ENCODE assay signal across 8 mouse cellular contexts in genomic region chr3:30602065-30602739, GRCm38 (mm10). TPM values are rescaled to one million over a fixed set of nuclear protein-coding genes. Genes with fewer than 3 reads are reported as not detected.
DNase-seq lines count a peak whose midpoint lies in the region; ATAC-seq and TF ChIP-seq lines count a peak whose summit lies in the region.

TSS of gene Mynn (plus strand) at chr3:30602065.

- H3K27ac ChIP-seq in embryonic facial prominence, embryonic 14.5 days (replicated peaks; ENCODE audit: low read depth, low read length), result peak within 1 kb of the TSS; percentile 97
- H3K27ac ChIP-seq in heart, adult 2 months, result peak within 1 kb of the TSS; percentile 96
- H3K27ac ChIP-seq in limb, embryonic 13.5 days, result peak within 1 kb of the TSS; percentile 95
- peak within 1 kb of the TSS; percentile 98 for H3K27ac ChIP-seq in midbrain, embryonic 16.5 days (ENCODE audit: low read length)

- intact Hi-C loops in heart, adult 2 months (cut with DNase I), result loop anchor here (10.0 kb wide), 1 partner anchor 1793 kb away; the partner anchor contains the start of gene Pik3ca

- peak within 1 kb of the TSS; percentile 96 for H3K4me3 ChIP-seq in embryonic facial prominence, embryonic 14.5 days (ENCODE audit: low read depth, low read length)
- peak within 1 kb of the TSS; percentile 95 for H3K4me3 ChIP-seq in heart, adult 2 months
- peak within 1 kb of the TSS; percentile 94 for H3K4me3 ChIP-seq in limb, embryonic 13.5 days
- H3K4me3 ChIP-seq in midbrain, embryonic 16.5 days (ENCODE audit: low read depth, low read length), result peak within 1 kb of the TSS; percentile 93

- H3K9me3 ChIP-seq in embryonic facial prominence, embryonic 14.5 days (ENCODE audit: control insufficient read depth, low read length), result no peaks in the 10 kb centered on the region
- no peaks in the 10 kb centered on the region for H3K9me3 ChIP-seq in limb, embryonic 13.5 days
- H3K9me3 ChIP-seq in midbrain, embryonic 16.5 days (replicated peaks; ENCODE audit: control insufficient read depth, low read length, poor library complexity, severe bottlenecking), result no peaks in the 10 kb centered on the region

- 2% methylated on average over 30 of the region's 40 CpGs for WGBS in embryonic facial prominence, embryonic 14.5 days
- WGBS in heart, adult 2 months, result under 1% methylated on average over 40 of the region's 40 CpGs
- 1% methylated on average over 40 of the region's 40 CpGs for WGBS in limb, embryonic 13.5 days
- WGBS in midbrain, embryonic 16.5 days, result 0% methylated on average over 40 of the region's 40 CpGs

- H3K4me1 ChIP-seq in embryonic facial prominence, embryonic 14.5 days (ENCODE audit: control insufficient read depth, insufficient read depth, low read length), result peaks cover 12% of the 10 kb centered on the region
- H3K4me1 ChIP-seq in heart, adult 2 months (ENCODE audit: control insufficient read depth, insufficient read depth, low read length), result peaks cover 5% of the 10 kb centered on the region
- H3K4me1 ChIP-seq in limb, embryonic 13.5 days, result peaks cover 19% of the 10 kb centered on the region
- H3K4me1 ChIP-seq in midbrain, embryonic 16.5 days (ENCODE audit: control insufficient read depth, insufficient read depth, low read length), result peaks cover 22% of the 10 kb centered on the region

- TF ChIP-seq EP300 in heart, adult 2 months (IDR thresholded peaks at IDR 0.05; ENCODE audit: insufficient read depth, low read depth, low read length), result peak; percentile 36; the same call in 1 of the 2 replicates

- H3K36me3 ChIP-seq in embryonic facial prominence, embryonic 14.5 days (ENCODE audit: control insufficient read depth, insufficient read depth, low read length), result peaks cover 24% of the 10 kb centered on the region
- peaks cover 8% of the 10 kb centered on the region; the same call in 1 of the 2 replicates for H3K36me3 ChIP-seq in heart, adult 2 months (ENCODE audit: control insufficient read depth, insufficient read depth, low read length)
- H3K36me3 ChIP-seq in limb, embryonic 13.5 days, result peaks cover 23% of the 10 kb centered on the region
- peaks cover 3% of the 10 kb centered on the region for H3K36me3 ChIP-seq in midbrain, embryonic 16.5 days (ENCODE audit: control insufficient read depth, insufficient read depth, low read length)

- H3K79me2 ChIP-seq in heart, adult 2 months (replicated peaks; ENCODE audit: control insufficient read depth, insufficient read depth, low read length), result peaks cover 1% of the 10 kb centered on the region; the same call in 1 of the 2 replicates

- TF ChIP-seq CTCF in heart, adult 2 months (IDR thresholded peaks at IDR 0.05), result peak; percentile 74

- peak; percentile 88 for TF ChIP-seq POLR2A in heart, adult 2 months (IDR thresholded peaks at IDR 0.05; ENCODE audit: insufficient read depth, low read depth, low read length)

- H3K27me3 ChIP-seq in embryonic facial prominence, embryonic 14.5 days (replicated peaks; ENCODE audit: control insufficient read depth, insufficient read depth, low read length), result peaks cover 11% of the 10 kb centered on the region; the same call in 1 of the 2 replicates
- H3K27me3 ChIP-seq in heart, adult 2 months (ENCODE audit: control insufficient read depth, insufficient read depth, low read length), result no peaks in the 10 kb centered on the region
- peaks cover 14% of the 10 kb centered on the region for H3K27me3 ChIP-seq in limb, embryonic 13.5 days
- H3K27me3 ChIP-seq in midbrain, embryonic 16.5 days (ENCODE audit: control insufficient read depth, insufficient read depth, low read depth, low read length), result peaks cover 4% of the 10 kb centered on the region; the same call in 1 of the 2 replicates

- peak within 1 kb of the TSS; percentile 84 for H3K4me2 ChIP-seq in embryonic facial prominence, embryonic 14.5 days (ENCODE audit: low read depth, low read length)
- H3K4me2 ChIP-seq in limb, embryonic 13.5 days (replicated peaks), result peak within 1 kb of the TSS; percentile 93
- H3K4me2 ChIP-seq in midbrain, embryonic 16.5 days (ENCODE audit: low read length), result peak within 1 kb of the TSS; percentile 68

- peak; percentile 97 for DNase-seq in 3T3-L1 (ENCODE audit: low read depth, low spot score)
- DNase-seq in adrenal gland, postnatal 4 days (ENCODE audit: low spot score in 2 of 2), result peak; percentile 76 to 95
- DNase-seq in embryonic facial prominence, embryonic 14.5 days (ENCODE audit: low spot score), result peak; percentile 98
- DNase-seq in heart, adult 2 months, result peak; percentile 98
- peak; percentile 96 to 97 for DNase-seq in kidney, adult 8-10 months
- DNase-seq in spleen, postnatal 10 days (ENCODE audit: low spot score in 2 of 2), result peak; percentile 99

- ATAC-seq in embryonic facial prominence, embryonic 14.5 days (ENCODE audit: low read depth), result peak; percentile 95
- peak; percentile 96 for ATAC-seq in limb, embryonic 13.5 days (ENCODE audit: low FRiP score, low read depth)
- ATAC-seq in midbrain, embryonic 16.5 days, result peak; percentile 96

- peak within 1 kb of the TSS; percentile 91 for H3K9ac ChIP-seq in embryonic facial prominence, embryonic 14.5 days (ENCODE audit: low read depth, low read length)
- H3K9ac ChIP-seq in heart, adult 2 months (ENCODE audit: low read depth, low read length), result peak within 1 kb of the TSS; percentile 88
- peak within 1 kb of the TSS; percentile 89 for H3K9ac ChIP-seq in limb, embryonic 13.5 days
- peak within 1 kb of the TSS; percentile 85 for H3K9ac ChIP-seq in midbrain, embryonic 16.5 days (ENCODE audit: low read depth, low read length)

RNA-seq across cellular contexts. Expression of gene Mynn, which starts in this region (rescaled TPM):
- 10 to 100 TPM; 30.0 to 42.3 TPM for total RNA-seq in adrenal gland, postnatal 4 days (2021)
- polyA plus RNA-seq in embryonic facial prominence, embryonic 14.5 days (2014; fragmentation: Nextera tagmentation; extraction: Ambion mirVana), result 29.9 and 33.6 TPM in 2 replicates
- total RNA-seq in heart, adult 2 months (2021), result 10 to 100 TPM; 13.2 to 13.4 TPM
- polyA plus RNA-seq in heart, adult 2 months (2012; rRNA removed), result 7.3 and 10.0 TPM in 2 replicates
- polyA plus RNA-seq in limb, embryonic 13.5 days (2015; fragmentation: Nextera tagmentation; extraction: Ambion mirVana), result 35.6 and 38.0 TPM in 2 replicates
- polyA plus RNA-seq in midbrain, embryonic 16.5 days (2015; fragmentation: Nextera tagmentation; extraction: Ambion mirVana), result 29.6 and 31.4 TPM in 2 replicates

Comparison
In these comparisons a context has a peak if more than half of its experiments do, and no peak if none do; other contexts are left out.
1. Peak in every context shown above with its lines: DNase-seq, ATAC-seq, H3K4me3 ChIP-seq and H3K27ac ChIP-seq.